Mouse (Mus musculus): ENCODE data around the gene St6gal1. TPM values are rescaled to one million over a fixed set of nuclear protein-coding genes. Genes with fewer than 3 reads are reported as not detected.

The St6gal1 gene
- polyA plus RNA-seq, 1 experiment from 2014 or later: 12.4 TPM

- Histone ChIP-seq H3K4me1 (ENCODE audit: control insufficient read depth, insufficient read depth, low read length) (no peaks in the 10 kb centered on the region), H3K27me3 (ENCODE audit: control insufficient read depth, insufficient read depth, low read length) (no peaks in the 10 kb centered on the region), H3K36me3 (ENCODE audit: control insufficient read depth, insufficient read depth) (no peaks in the 10 kb centered on the region), H3K9ac (ENCODE audit: low read length) (no peak overlapping the region), H3K27ac (ENCODE audit: low read length) (no peak overlapping the region), H3K4me3 (ENCODE audit: low read length) (no peak overlapping the region), H3K4me2 (ENCODE audit: low read depth, low read length) (no peak overlapping the region), H3K9me3 (replicated peaks; ENCODE audit: control insufficient read depth, low read length) (no peaks in the 10 kb centered on the region)
- ATAC-seq (replicated peaks; ENCODE audit: extremely low read depth, insufficient read depth, low FRiP score): no peak
- 55% methylated on average over 7 of the region's 7 CpGs for WGBS
These were observed 10.2 kb upstream of the St6gal1 start for GRCm38 (mm10) chr16:23214314-23214713.

- 82% methylated on average over 5 of the region's 5 CpGs for WGBS
- Histone ChIP-seq H3K36me3 (ENCODE audit: control insufficient read depth, insufficient read depth) (no peaks in the 10 kb centered on the region), H3K27ac (ENCODE audit: low read length) (no peak overlapping the region), H3K27me3 (ENCODE audit: control insufficient read depth, insufficient read depth, low read length) (no peaks in the 10 kb centered on the region), H3K4me1 (ENCODE audit: control insufficient read depth, insufficient read depth, low read length) (no peaks in the 10 kb centered on the region), H3K4me2 (ENCODE audit: low read depth, low read length) (no peak overlapping the region), H3K9ac (ENCODE audit: low read length) (no peak overlapping the region), H3K4me3 (ENCODE audit: low read length) (no peak overlapping the region), H3K9me3 (replicated peaks; ENCODE audit: control insufficient read depth, low read length) (no peaks in the 10 kb centered on the region)
- no peak for ATAC-seq (replicated peaks; ENCODE audit: extremely low read depth, insufficient read depth, low FRiP score)
These were observed 9.2 kb upstream of the St6gal1 start for GRCm38 (mm10) chr16:23215241-23215900.

- no peaks in the 10 kb centered on the region for H3K4me1 ChIP-seq (ENCODE audit: control insufficient read depth, insufficient read depth, low read length)
- no peak overlapping the region for H3K4me3 ChIP-seq (ENCODE audit: low read length)
- H3K36me3 ChIP-seq (ENCODE audit: control insufficient read depth, insufficient read depth): no peaks in the 10 kb centered on the region
- H3K4me2 ChIP-seq (ENCODE audit: low read depth, low read length): no peak overlapping the region
- no peak for ATAC-seq (replicated peaks; ENCODE audit: extremely low read depth, insufficient read depth, low FRiP score)
- no peak overlapping the region for H3K9ac ChIP-seq (ENCODE audit: low read length)
- no peak overlapping the region for H3K27ac ChIP-seq (ENCODE audit: low read length)
- no peaks in the 10 kb centered on the region for H3K27me3 ChIP-seq (ENCODE audit: control insufficient read depth, insufficient read depth, low read length)
- WGBS: 71% methylated on average over 9 of the region's 9 CpGs
- 0 out of 2 replicates have a peak, but pooled peaks cover 2% of the 10 kb centered on the region for H3K9me3 ChIP-seq (replicated peaks; ENCODE audit: control insufficient read depth, low read length)
These were observed 8.2 kb upstream of the St6gal1 start for GRCm38 (mm10) chr16:23216366-23216765.

- 0 out of 2 replicates have a peak, but pooled peaks cover 2% of the 10 kb centered on the region for H3K9me3 ChIP-seq (replicated peaks; ENCODE audit: control insufficient read depth, low read length)
- no peaks in the 10 kb centered on the region for H3K36me3 ChIP-seq (ENCODE audit: control insufficient read depth, insufficient read depth)
- WGBS: 35% methylated on average over 7 of the region's 7 CpGs
- H3K4me3 ChIP-seq (ENCODE audit: low read length): no peak overlapping the region
- H3K27ac ChIP-seq (ENCODE audit: low read length): no peak overlapping the region; the same call in 1 of the 2 replicates
- H3K4me1 ChIP-seq (ENCODE audit: control insufficient read depth, insufficient read depth, low read length): no peaks in the 10 kb centered on the region
- H3K4me2 ChIP-seq (ENCODE audit: low read depth, low read length): no peak overlapping the region
- ATAC-seq (replicated peaks; ENCODE audit: extremely low read depth, insufficient read depth, low FRiP score): peak; percentile 84
- H3K27me3 ChIP-seq (ENCODE audit: control insufficient read depth, insufficient read depth, low read length): no peaks in the 10 kb centered on the region
- no peak overlapping the region for H3K9ac ChIP-seq (ENCODE audit: low read length)
These were observed 6.2 kb upstream of the St6gal1 start for GRCm38 (mm10) chr16:23218313-23218712.

GRCm38 (mm10) chr16:23223166-23223870 lies 1.2 kb upstream of the St6gal1 start:
- Histone ChIP-seq H3K4me2 (ENCODE audit: low read depth, low read length) (peak overlapping the region; percentile 92), H3K27ac (ENCODE audit: low read length) (peak overlapping the region; percentile 71), H3K9ac (ENCODE audit: low read length) (no peak overlapping the region), H3K27me3 (ENCODE audit: control insufficient read depth, insufficient read depth, low read length) (no peaks in the 10 kb centered on the region), H3K4me1 (ENCODE audit: control insufficient read depth, insufficient read depth, low read length) (peaks cover 5% of the 10 kb centered on the region; the same call in 1 of the 2 replicates), H3K36me3 (ENCODE audit: control insufficient read depth, insufficient read depth) (no peaks in the 10 kb centered on the region), H3K9me3 (replicated peaks; ENCODE audit: control insufficient read depth, low read length) (0 out of 2 replicates have a peak, but pooled peaks cover 2% of the 10 kb centered on the region), H3K4me3 (ENCODE audit: low read length) (no peak overlapping the region; the same call in 1 of the 2 replicates)
- ATAC-seq (replicated peaks; ENCODE audit: extremely low read depth, insufficient read depth, low FRiP score): no peak
- 68% methylated on average over 12 of the region's 12 CpGs for WGBS

GRCm38 (mm10) chr16:23223871-23224469 lies 570 bp upstream of the St6gal1 start:
- no peaks in the 10 kb centered on the region for H3K27me3 ChIP-seq (ENCODE audit: control insufficient read depth, insufficient read depth, low read length)
- H3K9me3 ChIP-seq (replicated peaks; ENCODE audit: control insufficient read depth, low read length): 0 out of 2 replicates have a peak, but pooled peaks cover 2% of the 10 kb centered on the region
- peak overlapping the region; percentile 84 for H3K9ac ChIP-seq (ENCODE audit: low read length)
- H3K4me2 ChIP-seq (ENCODE audit: low read depth, low read length): peak overlapping the region; percentile 92
- peaks cover 5% of the 10 kb centered on the region; the same call in 1 of the 2 replicates for H3K4me1 ChIP-seq (ENCODE audit: control insufficient read depth, insufficient read depth, low read length)
- 27% methylated on average over 12 of the region's 12 CpGs for WGBS
- H3K27ac ChIP-seq (ENCODE audit: low read length): peak overlapping the region; percentile 71
- no peak for ATAC-seq (replicated peaks; ENCODE audit: extremely low read depth, insufficient read depth, low FRiP score)
- peak overlapping the region; percentile 73 for H3K4me3 ChIP-seq (ENCODE audit: low read length)
- H3K36me3 ChIP-seq (ENCODE audit: control insufficient read depth, insufficient read depth): no peaks in the 10 kb centered on the region

- no peaks in the 10 kb centered on the region for H3K27me3 ChIP-seq (ENCODE audit: control insufficient read depth, insufficient read depth, low read length)
- peak overlapping the region; percentile 73 for H3K4me3 ChIP-seq (ENCODE audit: low read length)
- under 1% methylated on average over 45 of the region's 46 CpGs for WGBS
- H3K4me1 ChIP-seq (ENCODE audit: control insufficient read depth, insufficient read depth, low read length): peaks cover 6% of the 10 kb centered on the region; the same call in 1 of the 2 replicates
- peak overlapping the region; percentile 84 for H3K9ac ChIP-seq (ENCODE audit: low read length)
- peak; percentile 42 for ATAC-seq (replicated peaks; ENCODE audit: extremely low read depth, insufficient read depth, low FRiP score)
- no peaks in the 10 kb centered on the region for H3K36me3 ChIP-seq (ENCODE audit: control insufficient read depth, insufficient read depth)
- H3K27ac ChIP-seq (ENCODE audit: low read length): peak overlapping the region; percentile 62
- H3K4me2 ChIP-seq (ENCODE audit: low read depth, low read length): peak overlapping the region; percentile 92
- H3K9me3 ChIP-seq (replicated peaks; ENCODE audit: control insufficient read depth, low read length): 0 out of 2 replicates have a peak, but pooled peaks cover 2% of the 10 kb centered on the region
These were observed 655 bp downstream of the St6gal1 start for GRCm38 (mm10) chr16:23225069-23225721.

- 2% methylated on average over 28 of the region's 28 CpGs for WGBS
- Histone ChIP-seq H3K36me3 (ENCODE audit: control insufficient read depth, insufficient read depth) (no peaks in the 10 kb centered on the region), H3K9me3 (replicated peaks; ENCODE audit: control insufficient read depth, low read length) (no peaks in the 10 kb centered on the region), H3K4me2 (ENCODE audit: low read depth, low read length) (peak overlapping the region; percentile 92), H3K4me1 (ENCODE audit: control insufficient read depth, insufficient read depth, low read length) (peaks cover 12% of the 10 kb centered on the region), H3K9ac (ENCODE audit: low read length) (peak overlapping the region; percentile 84), H3K27me3 (ENCODE audit: control insufficient read depth, insufficient read depth, low read length) (no peaks in the 10 kb centered on the region), H3K4me3 (ENCODE audit: low read length) (peak overlapping the region; percentile 73), H3K27ac (ENCODE audit: low read length) (peak overlapping the region; percentile 62)
- ATAC-seq (replicated peaks; ENCODE audit: extremely low read depth, insufficient read depth, low FRiP score): peak; percentile 47; the same call in 1 of the 2 replicates
These were observed 1.5 kb downstream of the St6gal1 start for GRCm38 (mm10) chr16:23225821-23226600.

All from heart, embryonic 16.5 days (tissue).